18 mouse cellular contexts compared by ENCODE assay signal in genomic region chr10:106881330-106881729, GRCm38 (mm10).
"Had no signal": no experiment of that assay in that cellular context is flagged by ENCODE, and none has a peak within 500 bp of the region (broad histone marks: within the 10 kb centered on the region; RNA-seq: fewer than 3 reads in every experiment).

No protein-coding gene starts in this region.

- H3K9me3 ChIP-seq: midbrain, embryonic 10.5 days; midbrain, embryonic 12.5 days; neural tube, embryonic 13.5 days; neural tube, embryonic 15.5 days had no signal

- DNase-seq: lung, adult 18-20 months; lung, embryonic 14.5 days; lung, postnatal 10 days; lung, postnatal 4 days; midbrain, embryonic 14.5 days; retina, postnatal 1 day; right cerebral cortex, postnatal 25 days; right cerebral cortex, postnatal 4 days; spleen, adult 18-20 months; thymus, adult 2 months; thymus, postnatal 25 days; thymus, postnatal 4 days had no signal

- H3K27ac ChIP-seq: midbrain, embryonic 10.5 days; midbrain, embryonic 12.5 days; neural tube, embryonic 13.5 days; neural tube, embryonic 15.5 days had no signal

- H3K4me3 ChIP-seq: midbrain, embryonic 10.5 days; midbrain, embryonic 12.5 days; myocyte; neural tube, embryonic 13.5 days; neural tube, embryonic 15.5 days had no signal

- ATAC-seq: midbrain, embryonic 16.5 days had no signal

- H3K27me3 ChIP-seq: midbrain, embryonic 12.5 days; neural tube, embryonic 13.5 days; neural tube, embryonic 15.5 days had no signal

- H3K36me3 ChIP-seq: midbrain, embryonic 10.5 days; midbrain, embryonic 12.5 days; neural tube, embryonic 13.5 days; neural tube, embryonic 15.5 days had no signal

- H3K4me1 ChIP-seq: midbrain, embryonic 10.5 days; midbrain, embryonic 12.5 days; neural tube, embryonic 13.5 days; neural tube, embryonic 15.5 days had no signal
